Mouse (Mus musculus) ES-E14 (cell line): ENCODE results near the gene Serinc2.

ENCODE experiments used
- CHD2 ChIP-seq: IDR thresholded peaks from 2 replicates; pipeline ENCODE4 v1.6.1; 2014; ENCODE audit warnings: mild to moderate bottlenecking, low read depth, low read length, inconsistent platforms
- MAFK ChIP-seq: IDR thresholded peaks from 2 replicates; pipeline ENCODE4 v1.6.1; 2014; ENCODE audit warnings: mild to moderate bottlenecking, low read depth, low read length, inconsistent platforms; ENCODE audit not compliant: insufficient read depth
- ZNF384 ChIP-seq: IDR thresholded peaks from 2 replicates; pipeline ENCODE4 v1.6.1; 2012; ENCODE audit warnings: low read depth, low read length, inconsistent platforms

GRCm38 (mm10) chr4:130289824-130290223 lies 10.8 kb upstream of the Serinc2 start:
- no peak for TF ChIP-seq MAFK
- TF ChIP-seq ZNF384 = no peak
- TF ChIP-seq CHD2 = no peak
